Comparison of ENCODE assay signal across 7 mouse cellular contexts in the genomic region with DNA sequence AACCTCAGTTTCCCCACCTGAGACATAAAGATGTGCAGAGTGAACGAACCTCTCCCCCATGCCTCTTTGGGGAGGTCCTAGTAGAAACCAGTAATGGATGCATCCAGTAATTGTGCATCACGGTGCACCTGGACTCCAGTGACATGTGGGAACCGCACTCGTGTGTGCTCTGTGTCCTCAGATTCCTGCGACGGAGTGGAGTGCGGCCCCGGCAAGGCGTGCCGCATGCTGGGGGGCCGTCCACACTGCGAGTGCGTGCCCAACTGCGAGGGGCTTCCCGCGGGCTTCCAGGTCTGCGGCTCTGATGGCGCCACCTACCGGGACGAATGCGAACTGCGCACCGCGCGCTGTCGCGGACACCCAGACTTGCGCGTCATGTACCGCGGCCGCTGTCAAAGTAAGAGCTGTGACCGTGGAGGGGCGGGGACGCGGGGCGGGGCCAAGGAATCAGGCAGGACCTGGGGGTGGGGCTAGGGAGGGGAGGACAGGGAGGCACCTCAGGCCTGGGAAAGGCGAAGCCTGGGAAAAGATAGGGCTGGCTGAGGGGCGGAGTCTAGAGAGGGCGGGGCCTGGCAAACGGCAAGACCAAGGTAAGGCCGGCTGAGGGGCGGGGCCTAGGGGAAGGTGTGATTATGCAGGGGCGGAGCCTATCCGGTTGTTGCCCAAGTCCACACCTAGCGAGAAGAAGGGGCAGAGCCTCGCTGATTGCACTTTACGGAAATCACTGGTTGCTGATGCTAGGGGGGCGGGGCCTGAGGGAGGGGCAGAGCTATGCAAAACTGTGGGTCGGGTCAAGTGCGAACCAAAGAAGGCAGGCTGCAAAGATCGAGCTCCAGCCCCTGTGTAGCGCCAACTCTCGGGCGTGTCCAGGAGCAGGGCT. TPM values are rescaled to one million over a fixed set of nuclear protein-coding genes. Genes with fewer than 3 reads are reported as not detected.
DNase-seq lines count a peak whose midpoint lies in the region; ATAC-seq and TF ChIP-seq lines count a peak whose summit lies in the region.

No protein-coding gene starts in this region.

- H3K9me3 ChIP-seq in embryonic facial prominence, embryonic 15.5 days (replicated peaks), result no peaks in the 10 kb centered on the region
- H3K9me3 ChIP-seq in limb, embryonic 14.5 days (ENCODE audit: control insufficient read depth, low read length), result no peaks in the 10 kb centered on the region
- H3K9me3 ChIP-seq in midbrain, postnatal 0 days (ENCODE audit: low read length), result no peaks in the 10 kb centered on the region

- 2% methylated on average over 55 of the region's 55 CpGs for WGBS in bone marrow, adult 2 months
- 2% methylated on average over 55 of the region's 55 CpGs for WGBS in embryonic facial prominence, embryonic 15.5 days
- WGBS in limb, embryonic 14.5 days, result 1% methylated on average over 54 of the region's 55 CpGs
- 2% methylated on average over 55 of the region's 55 CpGs for WGBS in midbrain, postnatal 0 days

- peak; percentile 89 for ATAC-seq in embryonic facial prominence, embryonic 15.5 days (ENCODE audit: insufficient number of reproducible peaks, low FRiP score, low TSS enrichment, low read depth)
- ATAC-seq in limb, embryonic 14.5 days (ENCODE audit: low FRiP score, low read depth), result peak; percentile 91
- peak; percentile 93 for ATAC-seq in midbrain, postnatal 0 days (ENCODE audit: low FRiP score)

- peak; percentile 78 for TF ChIP-seq CTCF in bone marrow, adult 2 months (IDR thresholded peaks at IDR 0.05; ENCODE audit: control insufficient read depth, insufficient read depth, low read length)
- TF ChIP-seq CTCF in midbrain, postnatal 0 days (IDR thresholded peaks at IDR 0.05), result peak; percentile 89

- DNase-seq in heart, adult 8-10 months (ENCODE audit: low spot score), result peak; percentile 88
- peak; percentile 100 for DNase-seq in kidney, adult 9 months
- peak; percentile 87 for DNase-seq in limb, embryonic 14.5 days (ENCODE audit: low spot score)
- DNase-seq in midbrain, postnatal 0 days (ENCODE audit: low spot score), result peak; percentile 95
- DNase-seq in spleen, postnatal 14 days (ENCODE audit: low spot score in 2 of 2), result peak; percentile 86 to 91

- peaks cover 13% of the 10 kb centered on the region for H3K27me3 ChIP-seq in embryonic facial prominence, embryonic 15.5 days
- H3K27me3 ChIP-seq in limb, embryonic 14.5 days (ENCODE audit: control insufficient read depth, insufficient read depth, low read length), result no peaks in the 10 kb centered on the region
- peaks cover 12% of the 10 kb centered on the region; the same call in 1 of the 2 replicates for H3K27me3 ChIP-seq in midbrain, postnatal 0 days (ENCODE audit: insufficient read depth, low read length)

- peak overlapping the region; percentile 87 for H3K4me2 ChIP-seq in embryonic facial prominence, embryonic 15.5 days (replicated peaks)
- H3K4me2 ChIP-seq in limb, embryonic 14.5 days (replicated peaks; ENCODE audit: low read depth, low read length, severe bottlenecking), result peak overlapping the region; percentile 72
- peak overlapping the region; percentile 78 for H3K4me2 ChIP-seq in midbrain, postnatal 0 days (ENCODE audit: low read depth, low read length, poor library complexity, severe bottlenecking)

- H3K4me1 ChIP-seq in bone marrow, adult 2 months (ENCODE audit: control insufficient read depth, insufficient read depth, low read length), result peaks cover 5% of the 10 kb centered on the region; the same call in 1 of the 2 replicates
- H3K4me1 ChIP-seq in embryonic facial prominence, embryonic 15.5 days, result peaks cover 38% of the 10 kb centered on the region
- H3K4me1 ChIP-seq in limb, embryonic 14.5 days (ENCODE audit: control insufficient read depth, insufficient read depth, low read length), result peaks cover 22% of the 10 kb centered on the region
- H3K4me1 ChIP-seq in midbrain, postnatal 0 days (ENCODE audit: insufficient read depth, low read length), result no peaks in the 10 kb centered on the region; the same call in 1 of the 2 replicates

- H3K36me3 ChIP-seq in embryonic facial prominence, embryonic 15.5 days, result no peaks in the 10 kb centered on the region
- H3K36me3 ChIP-seq in limb, embryonic 14.5 days (ENCODE audit: control insufficient read depth, insufficient read depth, low read length), result no peaks in the 10 kb centered on the region
- H3K36me3 ChIP-seq in midbrain, postnatal 0 days (ENCODE audit: insufficient read depth, low read length), result no peaks in the 10 kb centered on the region

- H3K27ac ChIP-seq in bone marrow, adult 2 months (ENCODE audit: control insufficient read depth, insufficient read depth, low read depth, low read length, poor library complexity), result peak overlapping the region; percentile 72
- H3K27ac ChIP-seq in embryonic facial prominence, embryonic 15.5 days (replicated peaks), result peak overlapping the region; percentile 51; the same call in 1 of the 2 replicates
- H3K27ac ChIP-seq in limb, embryonic 14.5 days (replicated peaks; ENCODE audit: low read depth, low read length), result no peak overlapping the region
- peak overlapping the region; percentile 51; the same call in 1 of the 2 replicates for H3K27ac ChIP-seq in midbrain, postnatal 0 days (ENCODE audit: low read depth, low read length)

- H3K4me3 ChIP-seq in bone marrow, adult 2 months (replicated peaks; ENCODE audit: control insufficient read depth, low read depth, low read length), result peak overlapping the region; percentile 66
- H3K4me3 ChIP-seq in embryonic facial prominence, embryonic 15.5 days (replicated peaks), result peak overlapping the region; percentile 48
- H3K4me3 ChIP-seq in limb, embryonic 14.5 days (replicated peaks; ENCODE audit: low read length), result peak overlapping the region; percentile 34
- H3K4me3 ChIP-seq in midbrain, postnatal 0 days (ENCODE audit: low read depth, low read length), result peak overlapping the region; percentile 50

- no peak; the same call in 1 of the 2 replicates for TF ChIP-seq POLR2A in bone marrow, adult 2 months (IDR thresholded peaks at IDR 0.05; ENCODE audit: borderline replicate concordance, control insufficient read depth, low read depth, low read length)
- no peak for TF ChIP-seq POLR2A in limb, embryonic 14.5 days (IDR thresholded peaks at IDR 0.05; ENCODE audit: borderline replicate concordance, extremely low read depth, insufficient read depth, insufficient read length)

- no peak overlapping the region for H3K9ac ChIP-seq in embryonic facial prominence, embryonic 15.5 days
- 0 out of 2 replicates have a peak overlapping the region, but pooled peaks have one; percentile 21 for H3K9ac ChIP-seq in limb, embryonic 14.5 days (ENCODE audit: low read depth, low read length, severe bottlenecking)
- H3K9ac ChIP-seq in midbrain, postnatal 0 days (replicated peaks; ENCODE audit: low read length, poor library complexity, severe bottlenecking), result peak overlapping the region; percentile 45

RNA-seq across cellular contexts. Expression of a gene that starts 3.0 kb away (rescaled TPM):
- 1.0 and 1.8 TPM in 2 replicates for polyA plus RNA-seq in bone marrow, adult 2 months (2011; ENCODE audit: insufficient read depth, insufficient read length, low replicate concordance, missing spikeins)
- 20.1 and 20.2 TPM in 2 replicates for polyA plus RNA-seq in embryonic facial prominence, embryonic 15.5 days (2015; fragmentation: Nextera tagmentation; extraction: Ambion mirVana)
- total RNA-seq in heart, adult 8-10 months (2022), result 1 to 10 TPM; 2.9 to 5.8 (median 3.6) TPM
- 11.6 and 14.7 TPM in 2 replicates for polyA plus RNA-seq in limb, embryonic 14.5 days (2012; rRNA removed)
- polyA plus RNA-seq in limb, embryonic 14.5 days (2014; fragmentation: Nextera tagmentation; extraction: Ambion mirVana), result 9.0 and 9.5 TPM in 2 replicates
- total RNA-seq in midbrain, postnatal 0 days (2014; rRNA removed), result 3.3 and 3.4 TPM in 2 replicates
- polyA plus RNA-seq in midbrain, postnatal 0 days (2015; fragmentation: Nextera tagmentation; extraction: Ambion mirVana), result 3.0 and 3.9 TPM in 2 replicates

RNA-seq across cellular contexts. Expression of a gene that starts 10.7 kb away (rescaled TPM):
- 13.1 and 40.0 TPM in 2 replicates for polyA plus RNA-seq in bone marrow, adult 2 months (2011; ENCODE audit: insufficient read depth, insufficient read length, low replicate concordance, missing spikeins)
- 0.07 TPM in 1 of 2 replicates, not detected in the other for polyA plus RNA-seq in embryonic facial prominence, embryonic 15.5 days (2015; fragmentation: Nextera tagmentation; extraction: Ambion mirVana)
- total RNA-seq in heart, adult 8-10 months (2022), result not detected
- 0.04 and 0.06 TPM in 2 replicates for polyA plus RNA-seq in limb, embryonic 14.5 days (2012; rRNA removed)
- not detected in 2 replicates for polyA plus RNA-seq in limb, embryonic 14.5 days (2014; fragmentation: Nextera tagmentation; extraction: Ambion mirVana)
- total RNA-seq in midbrain, postnatal 0 days (2014; rRNA removed), result 1.1 TPM in 1 of 2 replicates, not detected in the other
- 0.09 and 0.25 TPM in 2 replicates for polyA plus RNA-seq in midbrain, postnatal 0 days (2015; fragmentation: Nextera tagmentation; extraction: Ambion mirVana)

RNA-seq across cellular contexts. Expression of a gene that starts 13.3 kb away (rescaled TPM):
- polyA plus RNA-seq in bone marrow, adult 2 months (2011; ENCODE audit: insufficient read depth, insufficient read length, low replicate concordance, missing spikeins), result 26.5 and 42.8 TPM in 2 replicates
- 110 and 127 TPM in 2 replicates for polyA plus RNA-seq in embryonic facial prominence, embryonic 15.5 days (2015; fragmentation: Nextera tagmentation; extraction: Ambion mirVana)
- 10 to 100 TPM; 20.2 to 23.2 (median 21.5) TPM for total RNA-seq in heart, adult 8-10 months (2022)
- polyA plus RNA-seq in limb, embryonic 14.5 days (2012; rRNA removed), result 176 and 229 TPM in 2 replicates
- 100 and 103 TPM in 2 replicates for polyA plus RNA-seq in limb, embryonic 14.5 days (2014; fragmentation: Nextera tagmentation; extraction: Ambion mirVana)
- total RNA-seq in midbrain, postnatal 0 days (2014; rRNA removed), result 79.6 and 107 TPM in 2 replicates
- 121 and 134 TPM in 2 replicates for polyA plus RNA-seq in midbrain, postnatal 0 days (2015; fragmentation: Nextera tagmentation; extraction: Ambion mirVana)

RNA-seq across cellular contexts. Expression of a gene that starts 13.3 kb away (rescaled TPM):
- 19.7 and 36.1 TPM in 2 replicates for polyA plus RNA-seq in bone marrow, adult 2 months (2011; ENCODE audit: insufficient read depth, insufficient read length, low replicate concordance, missing spikeins)
- 88.1 and 96.6 TPM in 2 replicates for polyA plus RNA-seq in embryonic facial prominence, embryonic 15.5 days (2015; fragmentation: Nextera tagmentation; extraction: Ambion mirVana)
- 10 to 100 TPM; 37.8 to 53.8 (median 51.7) TPM for total RNA-seq in heart, adult 8-10 months (2022)
- polyA plus RNA-seq in limb, embryonic 14.5 days (2012; rRNA removed), result 55.8 and 72.7 TPM in 2 replicates
- 76.2 and 83.8 TPM in 2 replicates for polyA plus RNA-seq in limb, embryonic 14.5 days (2014; fragmentation: Nextera tagmentation; extraction: Ambion mirVana)
- total RNA-seq in midbrain, postnatal 0 days (2014; rRNA removed), result 161 and 165 TPM in 2 replicates
- 302 and 308 TPM in 2 replicates for polyA plus RNA-seq in midbrain, postnatal 0 days (2015; fragmentation: Nextera tagmentation; extraction: Ambion mirVana)

RNA-seq across cellular contexts. Expression of a gene that starts 25.1 kb away (rescaled TPM):
- polyA plus RNA-seq in bone marrow, adult 2 months (2011; ENCODE audit: insufficient read depth, insufficient read length, low replicate concordance, missing spikeins), result not detected in 2 replicates
- 2.5 and 3.9 TPM in 2 replicates for polyA plus RNA-seq in embryonic facial prominence, embryonic 15.5 days (2015; fragmentation: Nextera tagmentation; extraction: Ambion mirVana)
- not detected for total RNA-seq in heart, adult 8-10 months (2022)
- polyA plus RNA-seq in limb, embryonic 14.5 days (2012; rRNA removed), result 0.13 and 0.22 TPM in 2 replicates
- 0.21 and 0.80 TPM in 2 replicates for polyA plus RNA-seq in limb, embryonic 14.5 days (2014; fragmentation: Nextera tagmentation; extraction: Ambion mirVana)
- total RNA-seq in midbrain, postnatal 0 days (2014; rRNA removed), result 1.7 and 2.2 TPM in 2 replicates
- polyA plus RNA-seq in midbrain, postnatal 0 days (2015; fragmentation: Nextera tagmentation; extraction: Ambion mirVana), result 3.1 and 4.0 TPM in 2 replicates

Comparison
In these comparisons a context has a peak if more than half of its experiments do, and no peak if none do; other contexts are left out.
1. RNA of a gene that starts 10.7 kb away (polyA plus RNA-seq): 13.1 to 40.0 TPM in bone marrow, adult 2 months; 0.07 TPM in embryonic facial prominence, embryonic 15.5 days, 0.09 to 0.25 TPM in midbrain, postnatal 0 days and 0.04 to 0.06 TPM in limb, embryonic 14.5 days; every median in the first group is over 10 times any median in the second.
2. Peak in every context shown above with its lines, with median percentiles within 50 percentile points of each other: H3K4me3 ChIP-seq, ATAC-seq, H3K4me2 ChIP-seq and DNase-seq.